Mouse (Mus musculus): ENCODE results near the gene Rpain.

GRCm38 (mm10) chr11:70960786-70961554 lies 9.0 kb upstream of the Rpain start:
- TF ChIP-seq CTCF (IDR thresholded peaks at IDR 0.05; ENCODE audit: insufficient read depth, low read length) (no peak), POLR2A (IDR thresholded peaks at IDR 0.05; ENCODE audit: borderline replicate concordance, extremely low read depth, low read depth, low read length) (no peak)
